Mouse (Mus musculus) brain, embryonic 14.5 days (tissue): ENCODE data around the gene Gm10282.

Experiments
- CTCF ChIP-seq: fragments of 200-500 bp; IDR thresholded peaks from 2 replicates; pipeline ENCODE4 v1.5.1; 2012; ENCODE audit warnings: inconsistent platforms, mild to moderate bottlenecking, moderate library complexity, borderline replicate concordance; ENCODE audit not compliant: insufficient read depth, insufficient read length; ENCODE audit errors: extremely low read depth
- POLR2A ChIP-seq: fragments of 200-500 bp; IDR thresholded peaks from 2 replicates; pipeline ENCODE4 v1.6.1; 2012; ENCODE audit warnings: mild to moderate bottlenecking, inconsistent platforms, borderline replicate concordance; ENCODE audit not compliant: poor library complexity, insufficient read depth, insufficient read length, severe bottlenecking; ENCODE audit errors: extremely low read depth

DNA sequence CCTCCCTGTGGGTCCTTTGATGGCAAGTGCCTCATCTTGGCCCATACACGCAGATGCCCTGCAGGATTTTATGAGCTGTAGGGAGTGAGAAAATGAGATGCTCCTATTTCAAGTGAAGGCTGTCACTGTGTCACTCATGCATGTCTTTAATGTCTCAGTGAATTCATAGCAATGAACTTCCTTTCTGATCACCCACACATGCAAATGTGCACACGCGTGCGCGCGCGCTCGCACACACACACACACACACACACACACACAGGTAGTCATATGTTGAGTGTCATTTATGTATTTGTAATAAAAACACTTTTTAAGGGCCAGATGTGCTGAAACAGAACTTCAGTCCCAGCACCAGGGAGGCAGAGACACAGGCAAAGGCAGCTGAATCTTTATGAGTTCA lies 38.0 kb downstream of the Gm10282 start:
- TF ChIP-seq POLR2A (no peak), CTCF (no peak)
